Mouse (Mus musculus) T-helper 17 cell (primary cell): ENCODE measurements at regions not wholly inside any gene's neighbourhood (a gene's known extent, or its start where the extent isn't known, plus 50 kb on each side); places are given as distances from the start of the nearest gene placed in this dataset.

Source experiments
- in situ Hi-C, 2 experiments: fragments of 300-600 bp; cut with MboI, MseI; formaldehyde crosslinking; loops; 1 replicate in 1 of 2; 2 replicates in 1 of 2; pipeline ENCODE4 v1.15.1; 2025; ENCODE audit warnings: high pct_unique_total_duplicates in 2 of 2

GRCm38 (mm10) chr16:47754671-47755070, 528.9 kb upstream of the Dppa4 start:
- in situ Hi-C loops, result no loop called here

- in situ Hi-C loops, result no loop called here
Observed at GRCm38 (mm10) chr16:47758296-47758695, 525.2 kb upstream of the Dppa4 start.

GRCm38 (mm10) chr16:47765742-47766141, 517.8 kb upstream of the Dppa4 start:
- in situ Hi-C loops, result no loop called here

- in situ Hi-C loops, result no loop called here
Observed at GRCm38 (mm10) chr16:47788515-47788914, 495.0 kb upstream of the Dppa4 start.

GRCm38 (mm10) chr16:47790666-47791065, 492.9 kb upstream of the Dppa4 start:
- in situ Hi-C loops, result loop anchor here in 1 of 2 experiments (10.0 kb wide), 1 partner anchor 1594 kb away; no protein-coding TSS in a partner anchor

- in situ Hi-C loops, result loop anchor here in 1 of 2 experiments (10.0 kb wide), 1 partner anchor 1593 kb away; no protein-coding TSS in a partner anchor
Observed at GRCm38 (mm10) chr16:47791456-47791855, 492.1 kb upstream of the Dppa4 start.

- in situ Hi-C loops, result loop anchor here in 1 of 2 experiments (10.0 kb wide), 1 partner anchor 1586 kb away; no protein-coding TSS in a partner anchor
Observed at GRCm38 (mm10) chr16:47798838-47799237, 484.7 kb upstream of the Dppa4 start.

- in situ Hi-C loops, result no loop called here
Observed at GRCm38 (mm10) chr16:47843169-47843568, 440.4 kb upstream of the Dppa4 start.

GRCm38 (mm10) chr16:47851631-47852030, 431.9 kb upstream of the Dppa4 start:
- in situ Hi-C loops, result no loop called here

GRCm38 (mm10) chr16:47859840-47860239, 423.7 kb upstream of the Dppa4 start:
- in situ Hi-C loops, result no loop called here

- in situ Hi-C loops, result no loop called here
Observed at GRCm38 (mm10) chr16:47875258-47875657, 408.3 kb upstream of the Dppa4 start.

GRCm38 (mm10) chr16:47883476-47883875, 400.1 kb upstream of the Dppa4 start:
- in situ Hi-C loops, result no loop called here

- in situ Hi-C loops, result no loop called here
Observed at GRCm38 (mm10) chr16:47887019-47887418, 396.5 kb upstream of the Dppa4 start.

- in situ Hi-C loops, result no loop called here
Observed at GRCm38 (mm10) chr16:47900785-47901184, 382.7 kb upstream of the Dppa4 start.

GRCm38 (mm10) chr16:47938000-47938399, 345.5 kb upstream of the Dppa4 start:
- in situ Hi-C loops, result no loop called here
